Mouse (Mus musculus): ENCODE results near the gene Snx30.

GRCm38 (mm10) chr4:59832810-59833209, 27.2 kb downstream of the Snx30 start:
- no peak for TF ChIP-seq EP300 (IDR thresholded peaks at IDR 0.05; ENCODE audit: low read depth)
- TF ChIP-seq CTCF (IDR thresholded peaks at IDR 0.05; ENCODE audit: low read depth): no peak

All from liver, embryonic 14.5 days (tissue).